Mouse (Mus musculus) C2C12 (cell line): Measurements from ENCODE around the gene Nudcd3. TPM values are rescaled to one million over a fixed set of nuclear protein-coding genes. Genes with fewer than 3 reads are reported as not detected.

Experiments
- H3K27me3 ChIP-seq: one replicate; pipeline ENCODE4 v1.6.1; 2011; ENCODE audit not compliant: control insufficient read depth, insufficient read depth, insufficient read length
- H3K36me3 ChIP-seq: one replicate; pipeline ENCODE4 v1.6.1; 2011; ENCODE audit not compliant: control insufficient read depth, insufficient read depth
- H3K4me3 ChIP-seq: one replicate; pipeline ENCODE4 v1.5.1; 2011; ENCODE audit warnings: mild to moderate bottlenecking, control low read depth; ENCODE audit not compliant: poor library complexity, insufficient read depth, severe bottlenecking
- H3K79me2 ChIP-seq: one replicate; pipeline ENCODE4 v1.6.1; 2011; ENCODE audit not compliant: control insufficient read depth, insufficient read depth
- H3K79me3 ChIP-seq: one replicate; pipeline ENCODE4 v1.6.1; 2011; ENCODE audit warnings: low read depth, control low read depth
- H3ac ChIP-seq: one replicate; pipeline ENCODE3; 2011; ENCODE audit warnings: low read depth; ENCODE audit not compliant: control insufficient read depth, insufficient read length
- CEBPB ChIP-seq: IDR thresholded peaks from one replicate; pipeline ENCODE4 v1.6.1; 2011; ENCODE audit warnings: low read depth, mild to moderate bottlenecking, control low read depth, moderate library complexity
- CTCF ChIP-seq: IDR thresholded peaks from one replicate; pipeline ENCODE4 v1.5.1; 2011; ENCODE audit not compliant: control insufficient read depth, insufficient read depth, insufficient read length
- FOSL1 ChIP-seq: IDR thresholded peaks from one replicate; pipeline ENCODE4 v1.8.0; 2011; ENCODE audit warnings: mild to moderate bottlenecking, low read length; ENCODE audit not compliant: poor library complexity, insufficient read depth, severe bottlenecking
- MAX ChIP-seq: IDR thresholded peaks from one replicate; pipeline ENCODE4 v1.6.1; 2011; ENCODE audit warnings: mild to moderate bottlenecking, control low read depth
- MYOD1 ChIP-seq: IDR thresholded peaks from one replicate; pipeline ENCODE4 v1.6.1; 2011; ENCODE audit warnings: low read depth; ENCODE audit not compliant: control insufficient read depth, insufficient read length
- MYOG ChIP-seq: IDR thresholded peaks from one replicate; pipeline ENCODE4 v1.6.1; 2011; ENCODE audit not compliant: control insufficient read depth, insufficient read length; ENCODE audit errors: extremely low read depth
- USF1 ChIP-seq: IDR thresholded peaks from one replicate; pipeline ENCODE4 v1.6.1; 2011; ENCODE audit warnings: low read depth, mild to moderate bottlenecking, control low read depth, moderate library complexity
- polyA plus RNA-seq: library from polyadenylated mRNA; unstranded; fragments of >200 nt; fragmentation: generic; extraction: Trizol; gene quantifications from one replicate; pipeline ENCODE4 v1.2.1, GENCODE M21; 2012; ENCODE audit warnings: missing spikeins

Nudcd3 gene
- polyA plus RNA-seq, 1 experiment: 56.1 TPM

DNA sequence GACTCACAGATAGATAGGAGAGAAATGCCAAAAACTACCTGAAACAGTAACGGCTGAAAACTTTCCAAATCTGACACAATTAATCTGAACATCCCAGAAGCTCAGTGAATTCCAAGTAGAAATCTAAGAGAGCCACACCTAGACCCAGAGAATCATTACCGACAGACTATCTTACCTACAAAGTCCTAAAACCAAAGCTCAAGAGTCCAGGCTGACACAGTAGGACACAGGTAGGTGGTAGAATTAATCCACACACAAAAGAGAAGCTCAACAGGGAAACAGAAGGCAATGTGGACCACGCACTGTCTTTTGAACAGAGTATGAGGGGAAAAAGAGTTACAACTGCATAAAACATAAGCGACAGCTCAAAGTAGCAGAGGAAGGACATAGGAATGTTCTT, 67.3 kb downstream of the Nudcd3 start:
- Histone ChIP-seq H3K79me3 (peaks cover 34% of the 10 kb centered on the region), H3ac (no peak overlapping the region), H3K36me3 (peaks cover 4% of the 10 kb centered on the region), H3K27me3 (no peaks in the 10 kb centered on the region), H3K4me3 (no peak overlapping the region), H3K79me2 (peaks cover 94% of the 10 kb centered on the region)
- TF ChIP-seq CEBPB: no peak
- TF ChIP-seq CTCF: no peak
- TF ChIP-seq FOSL1: no peak
- TF ChIP-seq MAX: no peak
- no peak for TF ChIP-seq USF1
- TF ChIP-seq MYOG: no peak
- TF ChIP-seq MYOD1: no peak

DNA sequence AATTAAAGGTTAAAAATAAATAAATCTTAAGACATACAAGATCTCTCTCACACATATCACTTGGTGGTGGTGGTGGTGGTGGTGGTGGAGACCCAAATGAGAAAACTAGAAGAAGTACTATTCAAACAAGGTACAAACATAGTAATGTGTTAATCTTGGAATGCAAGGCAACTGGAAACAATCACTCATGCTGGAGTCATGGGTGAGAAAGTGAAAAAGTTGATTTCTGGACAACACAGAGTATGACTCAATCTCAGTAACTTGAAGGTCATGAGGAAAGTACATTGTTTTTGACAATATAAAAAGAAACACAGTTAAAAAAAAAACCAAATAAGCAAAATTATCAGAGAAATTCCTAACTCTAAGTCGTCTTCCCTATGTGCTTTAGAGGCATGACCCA, 69.6 kb downstream of the Nudcd3 start:
- Histone ChIP-seq H3K79me2 (peaks cover 86% of the 10 kb centered on the region), H3ac (no peak overlapping the region), H3K79me3 (peaks cover 31% of the 10 kb centered on the region), H3K27me3 (no peaks in the 10 kb centered on the region), H3K4me3 (no peak overlapping the region), H3K36me3 (no peaks in the 10 kb centered on the region)
- TF ChIP-seq USF1 (no peak), MAX (no peak), CTCF (no peak), MYOG (no peak), FOSL1 (no peak), MYOD1 (no peak), CEBPB (no peak)

DNA sequence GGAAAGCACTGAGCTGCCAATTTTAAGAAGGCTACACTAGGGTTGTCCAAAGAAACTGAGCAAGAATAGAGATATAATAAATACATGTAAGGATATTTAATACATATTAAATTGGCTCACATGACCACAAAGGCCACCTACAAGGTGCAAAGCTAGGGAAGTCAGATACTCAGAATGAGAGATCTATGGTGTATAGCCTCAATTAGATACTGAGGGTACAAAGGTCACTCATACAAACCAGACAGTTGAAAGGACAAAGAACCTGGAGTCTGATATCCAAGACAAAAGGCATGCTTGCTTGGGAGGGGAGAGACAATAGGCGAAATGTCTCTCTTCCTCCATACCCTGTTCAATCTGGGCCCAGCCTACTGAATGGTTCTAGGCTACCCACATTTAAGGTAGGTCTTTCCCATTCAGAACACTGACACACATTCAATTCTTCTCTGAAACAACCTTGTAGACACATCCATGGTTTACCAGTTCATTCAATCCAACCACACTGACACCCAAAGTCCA, 76.6 kb downstream of the Nudcd3 start:
- no peak overlapping the region for H3K4me3 ChIP-seq
- peaks cover 18% of the 10 kb centered on the region for H3K79me2 ChIP-seq
- no peaks in the 10 kb centered on the region for H3K27me3 ChIP-seq
- no peak overlapping the region for H3ac ChIP-seq
- peaks cover 6% of the 10 kb centered on the region for H3K79me3 ChIP-seq
- peaks cover 48% of the 10 kb centered on the region for H3K36me3 ChIP-seq
- no peak for TF ChIP-seq MYOG
- no peak for TF ChIP-seq FOSL1
- no peak for TF ChIP-seq MYOD1
- no peak for TF ChIP-seq USF1
- TF ChIP-seq MAX: no peak
- no peak for TF ChIP-seq CEBPB
- no peak for TF ChIP-seq CTCF

DNA sequence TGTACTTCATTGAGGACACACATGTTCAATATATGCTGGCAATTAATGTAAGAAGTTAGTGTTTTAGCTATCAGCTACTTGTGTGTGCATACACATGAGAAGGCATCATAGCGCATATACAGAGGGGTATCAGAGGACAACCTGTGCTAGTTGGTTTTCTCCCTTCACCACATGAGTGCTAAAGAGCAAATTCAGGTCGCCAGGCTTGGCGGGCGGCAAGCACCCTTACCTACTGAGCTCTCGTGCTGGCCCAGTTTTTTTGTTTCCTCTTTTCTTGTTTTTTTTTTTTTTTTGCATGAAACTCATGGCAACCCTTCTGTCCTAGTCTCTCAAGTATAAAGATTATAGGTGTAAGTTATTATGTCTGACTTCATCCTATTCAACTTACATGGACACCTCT, 77.6 kb downstream of the Nudcd3 start:
- Histone ChIP-seq H3K27me3 (no peaks in the 10 kb centered on the region), H3K36me3 (peaks cover 57% of the 10 kb centered on the region), H3K79me3 (peaks cover 2% of the 10 kb centered on the region), H3K4me3 (no peak overlapping the region), H3K79me2 (peaks cover 8% of the 10 kb centered on the region), H3ac (no peak overlapping the region)
- TF ChIP-seq FOSL1 (no peak), MAX (no peak), USF1 (no peak), MYOG (no peak), MYOD1 (no peak), CEBPB (no peak), CTCF (no peak)

DNA sequence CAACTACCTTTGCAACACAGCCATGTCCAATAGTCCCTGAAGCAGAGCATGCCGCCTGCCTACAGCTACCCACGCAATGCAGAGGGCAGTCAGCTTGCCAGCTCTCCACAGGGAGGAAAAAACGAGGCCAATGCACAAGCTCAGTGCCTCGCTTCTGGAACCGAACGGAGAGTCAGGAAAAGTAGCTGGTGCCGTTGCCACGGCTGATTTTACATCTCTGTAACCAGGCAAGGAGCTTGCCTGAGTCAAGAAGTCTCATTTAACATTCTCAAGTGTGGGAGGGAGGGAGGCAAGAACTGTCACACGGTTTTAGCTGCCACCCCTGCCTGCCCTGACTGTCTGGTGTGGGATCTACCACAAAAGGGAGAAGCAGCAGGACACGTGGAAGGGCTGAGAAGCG, 79.6 kb downstream of the Nudcd3 start:
- TF ChIP-seq CTCF: no peak
- no peak for TF ChIP-seq FOSL1
- no peak for TF ChIP-seq MYOD1
- TF ChIP-seq USF1: no peak
- TF ChIP-seq CEBPB: no peak
- TF ChIP-seq MAX: no peak
- no peak for TF ChIP-seq MYOG

GRCm38 (mm10) chr11:6120001-6120400, 80.2 kb downstream of the Nudcd3 start:
- Histone ChIP-seq H3K4me3 (no peak overlapping the region), H3K79me2 (peaks cover 6% of the 10 kb centered on the region), H3ac (no peak overlapping the region), H3K79me3 (no peaks in the 10 kb centered on the region), H3K36me3 (peaks cover 60% of the 10 kb centered on the region), H3K27me3 (no peaks in the 10 kb centered on the region)
- TF ChIP-seq MAX: no peak
- no peak for TF ChIP-seq CTCF
- TF ChIP-seq MYOG: no peak
- TF ChIP-seq USF1: no peak
- no peak for TF ChIP-seq MYOD1
- TF ChIP-seq CEBPB: no peak
- no peak for TF ChIP-seq FOSL1

More for the DNA sequence above, 79.6 kb downstream of the Nudcd3 start:
- Histone ChIP-seq H3K36me3 (peaks cover 65% of the 10 kb centered on the region), H3ac (no peak overlapping the region), H3K4me3 (no peak overlapping the region), H3K27me3 (no peaks in the 10 kb centered on the region), H3K79me2 (peaks cover 6% of the 10 kb centered on the region), H3K79me3 (no peaks in the 10 kb centered on the region)
